Mouse (Mus musculus) forebrain, embryonic 16.5 days (tissue): ENCODE data around the gene Fam173a. TPM values are rescaled to one million over a fixed set of nuclear protein-coding genes. Genes with fewer than 3 reads are reported as not detected.

Source experiments
- ATAC-seq: fragments of 200-750 bp; cut with Nextera tagmentation; 2 replicates; pipeline ENCODE4 v1.8.0; 2017; ENCODE audit warnings: mild to moderate bottlenecking, moderate library complexity
- H3K27ac ChIP-seq: fragments of 300-500 bp; sonication (generic); 2 replicates; pipeline ENCODE4 v1.5.1; 2014; ENCODE audit warnings: low read length, control low read depth
- H3K27me3 ChIP-seq: fragments of 300-500 bp; sonication (generic); replicated peaks from 2 replicates; pipeline ENCODE4 v1.6.1; 2014; ENCODE audit warnings: low read length; ENCODE audit not compliant: control insufficient read depth, insufficient read depth
- H3K36me3 ChIP-seq: fragments of 300-500 bp; sonication (generic); 2 replicates; pipeline ENCODE4 v1.6.1; 2014; ENCODE audit not compliant: control insufficient read depth, insufficient read depth
- H3K4me1 ChIP-seq: fragments of 300-500 bp; sonication (generic); replicated peaks from 2 replicates; pipeline ENCODE4 v1.6.1; 2014; ENCODE audit warnings: low read length; ENCODE audit not compliant: control insufficient read depth, insufficient read depth
- H3K4me2 ChIP-seq: fragments of 300-500 bp; sonication (generic); 2 replicates; pipeline ENCODE4 v1.6.1; 2014; ENCODE audit warnings: mild to moderate bottlenecking, low read length, control low read depth
- H3K4me3 ChIP-seq: fragments of 300-500 bp; sonication (generic); replicated peaks from 2 replicates; pipeline ENCODE4 v1.5.1; 2014; ENCODE audit warnings: mild to moderate bottlenecking, low read length, control low read depth
- H3K9ac ChIP-seq: fragments of 300-500 bp; sonication (generic); replicated peaks from 2 replicates; pipeline ENCODE4 v1.6.1; 2014; ENCODE audit warnings: low read depth, low read length, control low read depth
- H3K9me3 ChIP-seq: fragments of 300-500 bp; sonication (generic); 2 replicates; pipeline ENCODE4 v1.6.1; 2016; ENCODE audit warnings: low read length; ENCODE audit not compliant: control insufficient read depth
- WGBS: fragments of 180-500 bp; shearing (Covaris S2); extraction: QIAGEN DNeasy Blood & Tissue Kit; methylation state at CpG from one replicate; pipeline ENCODE4 v1.1.7; 2014; 5-methylcytosine and 5-hydroxymethylcytosine counted together
- polyA plus RNA-seq: library from polyadenylated mRNA; unstranded; fragments of >200 nt; fragmentation: Nextera tagmentation; extraction: Ambion mirVana; gene quantifications from 2 replicates; pipeline ENCODE4 v1.2.1, GENCODE M21; 2015

The Fam173a gene
- polyA plus RNA-seq, 1 experiment from 2014 or later: 76.5 TPM

DNA sequence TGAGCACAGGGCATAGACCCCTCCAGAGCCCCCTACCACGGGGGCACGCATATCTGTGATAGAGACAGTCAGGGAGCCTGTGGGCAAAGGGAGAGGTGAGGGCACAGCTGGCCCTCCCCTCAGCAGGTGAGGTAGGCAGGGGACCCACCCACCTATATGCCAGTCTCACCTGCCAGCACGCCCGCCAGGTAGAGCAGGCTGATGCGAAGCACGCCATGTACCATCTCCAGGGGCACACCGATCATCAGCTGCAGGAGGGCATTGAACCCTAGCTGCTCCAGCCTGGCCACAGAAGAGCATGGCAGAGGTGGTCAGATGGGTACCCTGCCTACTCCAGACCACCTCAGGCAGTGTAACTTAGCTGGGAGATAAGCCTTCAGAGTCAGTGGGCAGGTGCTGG is 42.6 kb upstream of the Fam173a start:
- Histone ChIP-seq H3K4me2 (no peak overlapping the region), H3K9ac (no peak overlapping the region), H3K27me3 (no peaks in the 10 kb centered on the region), H3K9me3 (no peaks in the 10 kb centered on the region), H3K27ac (no peak overlapping the region), H3K4me1 (peaks cover 65% of the 10 kb centered on the region), H3K36me3 (peaks cover 22% of the 10 kb centered on the region), H3K4me3 (no peak overlapping the region)
- ATAC-seq: no peak
- 95% methylated on average over 7 of the region's 7 CpGs for whole genome bisulfite sequencing

DNA sequence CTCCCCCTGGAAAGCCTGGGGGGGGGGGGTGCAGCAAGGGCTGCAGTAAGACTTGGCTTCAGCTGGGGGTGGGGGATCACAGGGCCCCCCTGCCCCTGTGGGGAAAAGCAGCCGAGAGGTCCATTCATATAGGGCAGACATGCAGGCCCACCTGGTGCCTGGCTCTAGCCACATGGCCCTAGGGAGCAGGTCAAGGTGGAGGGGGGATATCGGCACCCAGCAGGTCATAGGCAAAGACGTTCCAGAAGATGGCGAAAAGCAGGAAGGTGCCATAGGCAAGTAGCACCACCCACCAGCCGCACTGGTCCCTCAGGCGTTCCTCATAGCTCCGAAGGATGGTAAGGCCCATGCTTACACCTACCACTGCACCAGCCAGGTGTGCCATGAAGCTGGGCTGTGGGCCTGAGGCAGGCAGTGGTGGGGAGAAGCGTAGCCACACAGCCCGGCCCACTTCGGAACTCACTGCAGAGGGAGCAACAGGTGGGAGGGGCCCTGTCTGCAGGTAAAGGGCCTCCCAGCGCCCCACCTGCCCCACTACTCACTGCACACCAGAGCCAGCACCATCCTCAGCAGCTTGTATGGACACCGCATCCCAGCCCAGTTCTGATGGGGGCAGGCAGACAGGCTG is 42.0 kb upstream of the Fam173a start:
- Histone ChIP-seq H3K27me3 (no peaks in the 10 kb centered on the region), H3K9ac (peak overlapping the region; percentile 84; the same call in 1 of the 2 replicates), H3K4me3 (no peak overlapping the region; the same call in 1 of the 2 replicates), H3K4me2 (peak overlapping the region; percentile 88), H3K36me3 (peaks cover 23% of the 10 kb centered on the region), H3K4me1 (peaks cover 71% of the 10 kb centered on the region), H3K9me3 (no peaks in the 10 kb centered on the region), H3K27ac (no peak overlapping the region)
- ATAC-seq: no peak
- WGBS: 87% methylated on average over 12 of the region's 12 CpGs

DNA sequence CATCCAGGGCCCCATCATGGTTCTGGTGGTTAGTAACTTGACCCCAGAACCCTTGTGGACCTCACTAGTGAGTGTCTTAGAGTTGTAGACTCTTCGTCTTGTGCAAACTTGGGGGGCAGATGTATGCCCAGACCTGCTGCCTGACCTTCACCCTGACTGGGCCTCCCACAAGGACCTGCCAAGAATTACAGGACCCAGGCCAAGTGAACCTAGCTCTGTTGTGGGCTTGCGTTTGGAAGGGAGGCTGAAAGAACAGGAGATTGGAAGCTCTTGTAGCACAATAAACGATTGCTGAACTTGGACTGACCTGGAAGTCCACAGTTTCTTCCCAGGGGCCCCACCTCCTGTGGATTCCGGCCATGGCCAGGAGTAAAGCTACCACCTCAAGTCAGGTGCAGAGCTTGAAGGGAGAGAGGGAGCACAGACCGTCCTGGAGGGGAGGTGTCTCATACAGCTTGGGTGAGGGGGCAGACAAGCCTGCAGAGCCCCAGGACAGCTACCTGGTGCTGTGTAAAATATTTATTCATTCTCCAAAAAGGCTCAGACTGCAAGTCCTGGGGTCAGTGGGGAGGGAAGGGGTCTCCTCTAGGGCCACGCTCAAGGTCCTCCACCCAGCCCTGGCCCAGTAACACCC is 41.4 kb upstream of the Fam173a start:
- Histone ChIP-seq H3K4me1 (peaks cover 75% of the 10 kb centered on the region), H3K9ac (peak overlapping the region; percentile 84), H3K4me3 (peak overlapping the region; percentile 94), H3K27me3 (no peaks in the 10 kb centered on the region), H3K9me3 (no peaks in the 10 kb centered on the region), H3K27ac (peak overlapping the region; percentile 94), H3K36me3 (peaks cover 17% of the 10 kb centered on the region), H3K4me2 (peak overlapping the region; percentile 88)
- 50% methylated on average over 6 of the region's 6 CpGs for WGBS
- ATAC-seq: no peak

DNA sequence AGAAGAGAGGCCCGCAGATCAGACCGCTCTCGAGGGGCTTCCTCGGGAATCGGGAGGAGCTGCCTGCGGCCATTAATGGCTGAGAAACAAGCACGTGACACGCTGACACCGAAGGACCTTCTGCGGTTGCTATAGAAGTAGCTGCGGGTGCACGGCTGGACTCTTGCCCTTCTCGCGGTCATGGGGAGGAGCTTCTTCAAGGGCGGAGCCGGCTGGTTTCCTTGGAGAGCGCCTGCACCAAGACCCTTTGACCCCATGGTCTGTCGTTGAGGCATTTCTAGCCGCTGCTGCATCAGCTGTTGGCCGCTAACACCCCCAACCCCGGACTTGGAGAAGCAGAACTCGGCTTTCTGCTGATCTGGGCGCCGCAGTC is 40.6 kb upstream of the Fam173a start, which contains the start of gene Stub1:
Gene Stub1 (minus strand): TSS at position 114 of the 373 bp plus-strand sequence.
- H3K27me3 ChIP-seq: no peaks in the 10 kb centered on the region
- peak within 1 kb of the TSS; percentile 94 for H3K27ac ChIP-seq
- no peaks in the 10 kb centered on the region for H3K9me3 ChIP-seq
- peak within 1 kb of the TSS; percentile 86 for H3K9ac ChIP-seq
- under 1% methylated on average over 24 of the region's 24 CpGs for WGBS
- peaks cover 77% of the 10 kb centered on the region for H3K4me1 ChIP-seq
- H3K4me2 ChIP-seq: peak within 1 kb of the TSS; percentile 88
- peak within 1 kb of the TSS; percentile 94 for H3K4me3 ChIP-seq
- peaks cover 14% of the 10 kb centered on the region for H3K36me3 ChIP-seq
- peak; percentile 31; the same call in 1 of the 2 replicates for ATAC-seq

DNA sequence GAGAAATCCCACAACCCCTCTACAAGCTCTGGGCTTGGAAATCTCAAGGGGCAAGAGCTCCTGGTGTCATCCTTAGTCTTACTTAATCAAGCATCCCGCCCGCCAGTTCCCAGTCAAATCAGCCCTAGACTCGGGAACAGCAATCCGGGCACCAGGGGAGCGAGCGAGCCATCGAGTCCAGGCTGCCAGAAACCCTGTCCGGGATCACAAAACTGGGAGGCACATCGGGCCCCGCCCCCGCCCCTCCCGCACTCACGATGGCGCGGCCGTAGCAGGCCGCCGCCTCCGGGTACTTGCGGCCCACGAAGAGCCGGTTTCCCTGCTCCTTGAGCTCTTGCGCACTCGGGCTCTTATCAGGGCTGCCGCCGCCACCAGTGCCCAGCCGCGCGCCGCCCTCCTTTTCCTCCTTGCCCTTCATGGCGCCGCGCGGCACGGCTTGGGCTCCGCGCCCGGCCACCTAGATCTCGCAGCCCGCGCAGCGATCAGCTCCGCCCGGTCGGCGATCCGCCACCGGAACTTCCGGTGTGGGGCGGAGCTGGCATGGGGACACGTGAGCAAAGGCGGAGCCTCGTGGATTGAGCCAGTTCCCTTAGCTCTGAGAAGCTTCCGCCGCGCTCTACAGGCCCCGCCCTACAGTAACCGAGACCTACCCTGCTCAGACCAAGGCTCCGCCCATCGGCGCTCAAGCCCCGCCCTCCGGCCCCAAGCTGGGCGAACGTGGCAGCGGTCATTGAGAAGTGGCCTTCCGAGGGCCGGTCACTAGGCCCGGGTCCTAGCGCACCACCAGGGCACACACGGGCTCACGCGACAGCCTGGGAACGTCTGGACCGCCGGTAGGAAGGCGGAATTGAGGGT is 40.0 kb upstream of the Fam173a start:
- Histone ChIP-seq H3K9ac (peak overlapping the region; percentile 86), H3K9me3 (no peaks in the 10 kb centered on the region), H3K4me1 (peaks cover 77% of the 10 kb centered on the region), H3K4me2 (peak overlapping the region; percentile 88), H3K27me3 (no peaks in the 10 kb centered on the region), H3K4me3 (peak overlapping the region; percentile 94), H3K36me3 (peaks cover 14% of the 10 kb centered on the region), H3K27ac (peak overlapping the region; percentile 94)
- ATAC-seq: peak; percentile 90
- WGBS: under 1% methylated on average over 73 of the region's 77 CpGs

DNA sequence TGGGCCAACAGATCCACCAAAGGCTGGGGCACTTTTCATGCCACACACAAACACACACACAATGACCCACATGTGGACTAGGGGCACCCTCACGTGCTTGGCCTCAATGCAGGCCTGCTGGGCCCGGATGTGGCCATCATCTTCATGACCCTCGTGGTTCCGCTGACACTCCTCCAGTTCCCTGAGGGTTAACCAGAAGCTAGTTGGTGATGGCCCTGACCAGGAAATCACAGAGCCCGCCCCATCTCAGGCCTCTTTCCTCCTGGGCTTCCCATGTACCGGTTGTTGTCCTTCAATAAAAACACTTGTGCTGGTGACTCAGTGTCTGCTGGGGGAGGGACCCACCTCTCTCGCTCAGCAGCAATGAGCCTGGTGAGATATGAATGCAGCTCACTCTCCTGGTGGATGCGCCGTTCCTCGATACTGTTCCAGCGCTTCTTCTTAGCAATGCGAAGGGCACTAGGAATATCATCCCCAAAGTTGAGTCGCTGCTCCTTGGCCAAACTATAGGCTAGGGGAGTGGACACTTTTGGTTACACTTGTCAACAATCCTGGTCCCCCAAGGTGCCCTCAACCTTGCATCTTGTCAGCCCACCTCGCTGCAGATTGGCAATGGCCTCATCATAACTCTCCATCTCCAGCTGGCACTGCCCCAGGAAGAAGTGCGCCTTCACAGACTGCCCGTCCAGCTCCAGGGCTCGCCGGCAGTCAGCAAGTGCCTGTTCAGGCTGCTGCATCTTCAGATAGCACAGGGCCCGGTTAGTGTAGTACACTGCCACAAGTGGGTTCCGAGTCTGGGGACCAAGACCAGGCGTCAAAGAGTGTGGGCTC is 39.0 kb upstream of the Fam173a start:
- ATAC-seq: no peak
- Histone ChIP-seq H3K9ac (peak overlapping the region; percentile 86), H3K4me3 (peak overlapping the region; percentile 94), H3K9me3 (no peaks in the 10 kb centered on the region), H3K4me2 (peak overlapping the region; percentile 88), H3K36me3 (peaks cover 20% of the 10 kb centered on the region), H3K4me1 (peaks cover 80% of the 10 kb centered on the region), H3K27me3 (no peaks in the 10 kb centered on the region), H3K27ac (peak overlapping the region; percentile 88; the same call in 1 of the 2 replicates)
- 58% methylated on average over 21 of the region's 21 CpGs for WGBS

DNA sequence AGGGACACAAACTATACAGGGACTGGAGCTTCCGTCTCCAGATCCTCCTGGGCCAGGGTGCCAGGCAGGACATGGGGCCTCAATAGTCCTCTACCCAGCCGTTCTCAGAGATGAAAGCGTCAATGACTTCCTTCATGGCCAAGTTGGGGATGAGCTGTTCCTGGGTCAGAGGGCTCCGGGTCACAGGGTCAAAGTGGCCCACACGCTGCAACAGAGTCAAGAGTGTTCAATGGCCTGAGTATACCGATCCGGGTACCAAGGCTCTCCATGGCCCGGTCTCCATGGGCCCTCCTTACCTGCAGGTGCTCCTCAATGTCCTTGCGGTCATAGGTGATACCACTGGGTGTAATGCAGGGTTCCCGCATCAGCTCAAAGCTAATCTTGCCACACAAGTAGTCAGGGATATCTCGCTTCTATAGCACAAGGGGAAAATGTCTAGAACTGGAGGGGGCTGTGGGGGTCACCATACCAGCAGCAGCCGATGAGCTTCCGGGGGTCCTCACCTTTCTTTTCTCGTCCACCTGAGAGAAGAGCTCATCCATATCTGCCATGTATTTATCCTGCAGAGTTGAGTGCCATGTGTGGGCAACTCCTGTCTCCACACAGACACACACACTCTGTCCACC is 38.2 kb upstream of the Fam173a start:
- 90% methylated on average over 14 of the region's 14 CpGs for WGBS
- Histone ChIP-seq H3K27me3 (no peaks in the 10 kb centered on the region), H3K9me3 (no peaks in the 10 kb centered on the region), H3K4me1 (peaks cover 80% of the 10 kb centered on the region), H3K9ac (no peak overlapping the region), H3K27ac (no peak overlapping the region), H3K4me2 (no peak overlapping the region), H3K36me3 (peaks cover 20% of the 10 kb centered on the region), H3K4me3 (no peak overlapping the region)
- ATAC-seq: no peak

DNA sequence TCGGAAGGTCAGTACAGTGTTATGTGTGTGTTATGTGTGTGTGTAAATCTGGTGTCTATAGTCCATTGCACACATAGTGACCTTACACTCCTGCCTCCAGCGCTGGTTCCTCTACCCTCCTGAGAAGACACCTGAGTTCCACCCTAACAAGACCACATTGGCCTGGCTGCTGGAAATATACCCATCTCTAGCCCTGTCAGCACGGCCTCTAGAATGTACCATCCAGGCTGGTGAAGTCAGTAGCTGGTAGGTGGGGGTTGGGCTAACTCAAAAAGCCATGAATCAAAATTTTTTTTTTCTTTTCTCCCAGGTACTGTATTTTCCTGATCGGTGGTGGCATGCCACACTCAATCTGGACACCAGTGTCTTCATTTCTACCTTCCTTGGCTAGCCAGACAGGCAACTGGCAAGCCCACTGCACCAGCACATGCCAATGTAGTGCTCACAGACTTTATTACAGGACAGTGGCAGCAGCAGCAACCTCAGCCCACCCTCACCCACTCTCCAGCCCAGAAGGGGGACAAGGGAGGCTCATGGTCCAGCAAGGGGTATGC is 37.6 kb upstream of the Fam173a start:
- H3K27ac ChIP-seq: no peak overlapping the region
- peak overlapping the region; percentile 93 for H3K4me2 ChIP-seq
- peaks cover 79% of the 10 kb centered on the region for H3K4me1 ChIP-seq
- no peaks in the 10 kb centered on the region for H3K27me3 ChIP-seq
- H3K36me3 ChIP-seq: peaks cover 20% of the 10 kb centered on the region
- 88% methylated on average over 4 of the region's 4 CpGs for WGBS
- no peak for ATAC-seq
- H3K9ac ChIP-seq: no peak overlapping the region
- no peaks in the 10 kb centered on the region for H3K9me3 ChIP-seq
- H3K4me3 ChIP-seq: no peak overlapping the region
